In the genomic region with DNA sequence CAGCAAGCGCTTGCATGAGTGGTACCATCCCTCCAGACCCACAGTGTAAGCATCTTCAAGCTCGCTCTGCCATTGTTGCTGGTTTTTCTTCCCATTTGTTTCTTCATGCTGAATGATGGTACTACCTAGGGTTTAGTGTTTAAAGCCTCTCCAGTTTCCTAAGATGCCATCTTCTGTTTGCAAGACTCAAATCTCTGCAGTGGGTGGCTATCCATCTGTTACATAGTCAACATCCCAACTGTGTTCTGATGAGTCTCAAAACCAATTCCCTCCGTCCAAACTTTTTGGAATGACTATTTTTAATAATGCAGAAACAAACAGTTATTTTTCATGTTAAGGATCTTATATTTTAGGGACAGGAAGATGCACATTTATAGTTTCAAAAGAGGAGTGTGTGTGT, we compare ENCODE assay signal across 6 mouse cellular contexts.
"Had no signal": no experiment of that assay in that cellular context is flagged by ENCODE, and none has a peak within 500 bp of the region (broad histone marks: within the 10 kb centered on the region; RNA-seq: fewer than 3 reads in every experiment).

No protein-coding gene starts in this region.

- DNase-seq: kidney, adult 8-10 months; kidney, postnatal 25 days; liver, embryonic 13.5 days; liver, postnatal 0 days; lung, postnatal 14 days; thymus, postnatal 36 days had no signal
